Mouse (Mus musculus) neural tube, embryonic 12.5 days (tissue): ENCODE data around the gene Kdm2a. TPM values are rescaled to one million over a fixed set of nuclear protein-coding genes. Genes with fewer than 3 reads are reported as not detected.
A peak's percentile ranks its signal among the peaks of the same experiment; 100 is the strongest.

ENCODE experiments used
- ATAC-seq: fragments of 200-750 bp; cut with Nextera tagmentation; 2 replicates; pipeline ENCODE4 v1.8.0; 2017; ENCODE audit warnings: low read depth, mild to moderate bottlenecking, moderate TSS enrichment, moderate library complexity; ENCODE audit not compliant: low FRiP score
- H3K27ac ChIP-seq: fragments of 300-500 bp; sonication (generic); 2 replicates; pipeline ENCODE4 v1.5.1; 2016
- H3K27me3 ChIP-seq: fragments of 300-500 bp; sonication (generic); replicated peaks from 2 replicates; pipeline ENCODE4 v1.6.1; 2016; ENCODE audit warnings: mild to moderate bottlenecking
- H3K36me3 ChIP-seq: fragments of 300-500 bp; sonication (generic); 2 replicates; pipeline ENCODE4 v1.6.1; 2016; ENCODE audit warnings: mild to moderate bottlenecking
- H3K4me1 ChIP-seq: fragments of 300-500 bp; sonication (generic); 2 replicates; pipeline ENCODE4 v1.6.1; 2016
- H3K4me2 ChIP-seq: fragments of 300-500 bp; sonication (generic); replicated peaks from 2 replicates; pipeline ENCODE4 v1.6.1; 2016; ENCODE audit warnings: mild to moderate bottlenecking
- H3K4me3 ChIP-seq: fragments of 300-500 bp; sonication (generic); 2 replicates; pipeline ENCODE4 v1.5.1; 2016
- H3K9ac ChIP-seq: fragments of 300-500 bp; sonication (generic); 2 replicates; pipeline ENCODE4 v1.6.1; 2016; ENCODE audit warnings: mild to moderate bottlenecking
- H3K9me3 ChIP-seq: fragments of 300-500 bp; sonication (generic); 2 replicates; pipeline ENCODE4 v1.6.1; 2016; ENCODE audit warnings: mild to moderate bottlenecking
- WGBS: fragments of 180-500 bp; shearing (Covaris S2); methylation state at CpG from one replicate; pipeline ENCODE4 v1.1.7; 2016; 5-methylcytosine and 5-hydroxymethylcytosine counted together
- polyA plus RNA-seq: library from polyadenylated mRNA; unstranded; fragments of >200 nt; fragmentation: Nextera tagmentation; extraction: Ambion mirVana; gene quantifications from 2 replicates; pipeline ENCODE4 v1.2.1, GENCODE M21; 2016

Kdm2a gene
- polyA plus RNA-seq, 1 experiment from 2014 or later = 51.7 TPM

GRCm38 (mm10) chr19:4301735-4302651, 96.1 kb downstream of the Kdm2a start:
- no peaks in the 10 kb centered on the region for H3K36me3 ChIP-seq
- H3K4me1 ChIP-seq = peaks cover 63% of the 10 kb centered on the region
- WGBS = 40% methylated on average over 21 of the region's 21 CpGs
- no peaks in the 10 kb centered on the region for H3K9me3 ChIP-seq
- H3K4me2 ChIP-seq = peak overlapping the region; percentile 45
- H3K27ac ChIP-seq = peak overlapping the region; percentile 51; the same call in 1 of the 2 replicates
- H3K27me3 ChIP-seq = no peaks in the 10 kb centered on the region
- ATAC-seq = peak; percentile 11; the same call in 1 of the 2 replicates
- H3K4me3 ChIP-seq = no peak overlapping the region
- H3K9ac ChIP-seq = 0 out of 2 replicates have a peak overlapping the region, but pooled peaks have one; percentile 27

DNA sequence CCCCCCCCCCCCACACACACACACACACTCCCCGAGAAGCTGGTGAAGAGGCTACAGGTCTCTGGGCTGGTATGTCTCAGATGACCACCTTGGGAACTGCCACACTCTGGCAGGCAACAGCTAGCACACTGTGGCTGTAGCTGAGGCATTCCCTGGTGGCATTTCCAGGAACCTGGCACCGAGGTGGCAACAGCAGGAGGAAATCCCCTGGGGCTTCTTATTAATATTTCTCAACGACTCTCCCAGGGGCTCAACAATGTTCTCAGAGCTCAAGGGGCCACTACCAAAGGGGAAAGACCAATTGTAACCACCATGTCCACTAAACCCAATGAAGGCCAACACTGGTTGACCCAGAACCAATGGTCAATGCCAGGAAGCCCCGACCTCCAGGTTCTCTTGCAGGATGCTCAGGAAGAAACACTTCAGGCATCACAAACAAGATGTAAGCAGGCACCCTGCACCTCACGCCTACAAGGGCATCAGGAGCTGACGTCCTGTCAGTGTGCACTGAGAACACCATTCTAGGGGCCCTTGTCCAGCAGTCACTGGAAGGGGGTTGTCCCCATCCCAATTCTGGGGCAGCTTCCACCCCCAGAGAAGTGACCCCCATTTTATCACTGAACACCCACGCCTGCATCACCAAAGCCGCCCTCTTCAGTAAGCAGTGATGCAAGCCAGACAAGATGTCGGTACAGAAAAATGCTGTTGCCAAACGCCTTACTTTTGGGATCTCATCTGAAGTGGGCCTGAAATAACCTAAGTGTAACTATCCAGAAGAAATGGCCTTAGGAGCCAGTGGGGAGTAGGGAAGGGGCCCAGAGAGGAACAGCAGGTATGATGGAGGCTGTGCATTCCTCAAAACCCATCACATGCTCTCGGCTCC, 97.0 kb downstream of the Kdm2a start:
- WGBS = 78% methylated on average over 11 of the region's 11 CpGs
- Histone ChIP-seq H3K27ac (peak overlapping the region; percentile 51; the same call in 1 of the 2 replicates), H3K4me2 (peak overlapping the region; percentile 45), H3K4me1 (peaks cover 59% of the 10 kb centered on the region), H3K9me3 (no peaks in the 10 kb centered on the region), H3K4me3 (no peak overlapping the region), H3K27me3 (no peaks in the 10 kb centered on the region), H3K36me3 (no peaks in the 10 kb centered on the region), H3K9ac (no peak overlapping the region)
- no peak for ATAC-seq

- H3K9ac ChIP-seq = 0 out of 2 replicates have a peak overlapping the region, but pooled peaks have one; percentile 21
- ATAC-seq = no peak
- no peak overlapping the region for H3K4me3 ChIP-seq
- no peak overlapping the region for H3K27ac ChIP-seq
- no peaks in the 10 kb centered on the region for H3K9me3 ChIP-seq
- H3K4me2 ChIP-seq = no peak overlapping the region
- peaks cover 56% of the 10 kb centered on the region for H3K4me1 ChIP-seq
- H3K36me3 ChIP-seq = no peaks in the 10 kb centered on the region
- 44% methylated on average over 7 of the region's 7 CpGs for WGBS
- H3K27me3 ChIP-seq = no peaks in the 10 kb centered on the region
Measured at GRCm38 (mm10) chr19:4300271-4300704, 97.8 kb downstream of the Kdm2a start.

GRCm38 (mm10) chr19:4299574-4300270, 98.4 kb downstream of the Kdm2a start:
- 84% methylated on average over 6 of the region's 6 CpGs for WGBS
- H3K4me2 ChIP-seq = no peak overlapping the region
- no peak overlapping the region for H3K9ac ChIP-seq

GRCm38 (mm10) chr19:4299126-4299525, 99.0 kb downstream of the Kdm2a start:
- H3K4me1 ChIP-seq = peaks cover 44% of the 10 kb centered on the region

More at GRCm38 (mm10) chr19:4299574-4300270, 98.4 kb downstream of the Kdm2a start:
- Histone ChIP-seq H3K27me3 (no peaks in the 10 kb centered on the region), H3K27ac (no peak overlapping the region), H3K9me3 (no peaks in the 10 kb centered on the region), H3K36me3 (no peaks in the 10 kb centered on the region), H3K4me1 (peaks cover 50% of the 10 kb centered on the region), H3K4me3 (no peak overlapping the region)
- no peak for ATAC-seq

DNA sequence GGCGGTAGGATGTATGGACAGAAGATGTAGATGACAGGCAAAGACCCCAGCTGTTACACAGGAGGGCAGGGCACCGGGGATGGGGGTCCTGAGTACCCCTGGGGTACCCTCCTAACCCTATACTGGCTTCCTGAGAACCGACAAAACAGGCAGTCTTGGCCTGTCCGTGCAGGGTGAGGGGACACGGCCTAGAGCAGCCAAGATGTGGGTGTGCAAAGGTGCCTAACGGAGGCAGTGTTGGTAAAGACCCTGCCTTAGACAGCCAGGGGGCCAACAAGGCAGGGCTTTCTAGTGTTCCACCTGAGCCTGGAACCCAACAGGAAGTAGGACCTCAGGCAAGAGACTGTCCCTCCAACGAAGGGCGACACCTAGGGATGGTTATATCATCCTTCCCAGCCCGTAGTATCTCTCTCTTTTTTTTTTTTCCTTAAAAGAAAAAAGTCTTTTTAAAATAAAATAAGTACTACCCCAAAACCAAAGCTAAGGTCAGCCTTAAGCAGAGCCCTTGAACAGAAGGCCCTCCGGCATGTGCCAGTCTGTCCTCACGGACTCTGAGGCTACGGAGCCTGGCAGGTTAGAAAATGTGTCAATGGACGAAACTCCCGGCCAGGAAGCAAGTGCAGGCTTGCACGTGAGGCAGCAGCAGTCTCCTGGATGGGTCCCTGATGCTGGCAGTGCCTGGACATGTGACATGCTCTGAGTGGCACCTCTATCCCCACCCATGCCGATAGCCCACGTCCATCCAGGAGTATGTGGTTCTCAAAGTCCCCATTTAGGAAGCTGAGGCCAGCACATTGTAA, 99.6 kb downstream of the Kdm2a start:
- no peak for ATAC-seq
- peaks cover 38% of the 10 kb centered on the region for H3K4me1 ChIP-seq
- WGBS = 92% methylated on average over 17 of the region's 17 CpGs
- H3K4me3 ChIP-seq = no peak overlapping the region
- no peaks in the 10 kb centered on the region for H3K9me3 ChIP-seq
- peaks cover 6% of the 10 kb centered on the region; the same call in 1 of the 2 replicates for H3K36me3 ChIP-seq
- H3K9ac ChIP-seq = no peak overlapping the region
- no peak overlapping the region for H3K4me2 ChIP-seq
- no peak overlapping the region for H3K27ac ChIP-seq
- no peaks in the 10 kb centered on the region for H3K27me3 ChIP-seq

More at GRCm38 (mm10) chr19:4299126-4299525, 99.0 kb downstream of the Kdm2a start:
- 94% methylated on average over 7 of the region's 7 CpGs for WGBS
- H3K4me3 ChIP-seq = no peak overlapping the region
- no peaks in the 10 kb centered on the region for H3K27me3 ChIP-seq
- H3K9ac ChIP-seq = no peak overlapping the region
- no peaks in the 10 kb centered on the region for H3K9me3 ChIP-seq
- H3K27ac ChIP-seq = no peak overlapping the region
- no peak overlapping the region for H3K4me2 ChIP-seq
- 0 out of 2 replicates have a peak, but pooled peaks cover 4% of the 10 kb centered on the region for H3K36me3 ChIP-seq
- ATAC-seq = no peak

DNA sequence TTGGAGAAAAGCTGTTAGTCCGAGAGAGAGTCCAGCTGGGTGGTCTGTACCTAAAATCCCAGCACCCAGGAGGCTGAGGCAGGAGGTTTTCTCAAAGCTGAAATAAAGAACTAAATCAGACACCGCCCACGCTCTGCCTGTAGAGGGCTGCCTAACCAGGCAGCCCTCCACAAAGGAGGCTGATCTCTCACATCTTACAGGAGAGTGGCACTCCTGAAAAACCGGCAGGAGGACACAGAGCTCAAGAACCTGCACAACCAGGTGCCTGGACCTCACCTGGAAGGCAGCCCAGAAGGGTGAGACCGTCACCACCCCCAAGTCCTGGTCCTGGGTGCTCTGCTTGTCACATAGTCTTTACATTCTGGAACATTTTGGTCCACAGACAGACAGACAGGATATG, 100.2 kb downstream of the Kdm2a start:
- Histone ChIP-seq H3K36me3 (peaks cover 11% of the 10 kb centered on the region; the same call in 1 of the 2 replicates), H3K9me3 (no peaks in the 10 kb centered on the region), H3K4me3 (no peak overlapping the region), H3K4me1 (peaks cover 31% of the 10 kb centered on the region), H3K4me2 (no peak overlapping the region), H3K27ac (no peak overlapping the region), H3K27me3 (no peaks in the 10 kb centered on the region), H3K9ac (no peak overlapping the region)
- 91% methylated on average over 5 of the region's 5 CpGs for WGBS
- no peak for ATAC-seq

DNA sequence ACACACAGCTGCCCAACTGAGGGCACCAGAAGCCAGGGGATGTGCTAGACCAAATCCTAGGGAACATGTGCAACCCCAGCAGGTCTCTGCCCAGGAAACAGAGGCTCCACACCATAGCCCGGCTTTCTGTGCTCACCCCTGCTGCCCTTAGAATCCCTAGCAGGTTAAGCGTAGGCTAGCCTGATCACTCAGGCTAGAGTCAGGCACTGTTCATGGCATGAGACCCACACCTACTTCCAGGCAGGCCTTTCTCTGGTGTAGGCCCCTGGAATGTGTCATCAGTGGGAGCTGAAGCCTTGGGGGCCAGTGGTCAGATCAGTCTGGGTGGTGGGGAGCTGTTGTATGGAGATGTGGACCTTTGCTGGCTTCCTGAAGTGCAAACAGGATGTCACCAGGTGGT, 101.5 kb downstream of the Kdm2a start:
- Histone ChIP-seq H3K4me1 (peaks cover 19% of the 10 kb centered on the region), H3K9me3 (no peaks in the 10 kb centered on the region), H3K4me2 (no peak overlapping the region), H3K27me3 (no peaks in the 10 kb centered on the region), H3K9ac (no peak overlapping the region), H3K27ac (no peak overlapping the region), H3K36me3 (peaks cover 23% of the 10 kb centered on the region), H3K4me3 (no peak overlapping the region)
- ATAC-seq = no peak
- 88% methylated on average over 2 of the region's 2 CpGs for WGBS

- H3K36me3 ChIP-seq = peaks cover 35% of the 10 kb centered on the region
- H3K4me2 ChIP-seq = no peak overlapping the region
- no peak overlapping the region for H3K27ac ChIP-seq
- H3K4me3 ChIP-seq = no peak overlapping the region
- no peak for ATAC-seq
- no peaks in the 10 kb centered on the region for H3K9me3 ChIP-seq
- H3K4me1 ChIP-seq = peaks cover 7% of the 10 kb centered on the region
- H3K9ac ChIP-seq = no peak overlapping the region
- 89% methylated on average over 4 of the region's 4 CpGs for WGBS
- H3K27me3 ChIP-seq = no peaks in the 10 kb centered on the region
Measured at GRCm38 (mm10) chr19:4295391-4295790, 102.7 kb downstream of the Kdm2a start.

DNA sequence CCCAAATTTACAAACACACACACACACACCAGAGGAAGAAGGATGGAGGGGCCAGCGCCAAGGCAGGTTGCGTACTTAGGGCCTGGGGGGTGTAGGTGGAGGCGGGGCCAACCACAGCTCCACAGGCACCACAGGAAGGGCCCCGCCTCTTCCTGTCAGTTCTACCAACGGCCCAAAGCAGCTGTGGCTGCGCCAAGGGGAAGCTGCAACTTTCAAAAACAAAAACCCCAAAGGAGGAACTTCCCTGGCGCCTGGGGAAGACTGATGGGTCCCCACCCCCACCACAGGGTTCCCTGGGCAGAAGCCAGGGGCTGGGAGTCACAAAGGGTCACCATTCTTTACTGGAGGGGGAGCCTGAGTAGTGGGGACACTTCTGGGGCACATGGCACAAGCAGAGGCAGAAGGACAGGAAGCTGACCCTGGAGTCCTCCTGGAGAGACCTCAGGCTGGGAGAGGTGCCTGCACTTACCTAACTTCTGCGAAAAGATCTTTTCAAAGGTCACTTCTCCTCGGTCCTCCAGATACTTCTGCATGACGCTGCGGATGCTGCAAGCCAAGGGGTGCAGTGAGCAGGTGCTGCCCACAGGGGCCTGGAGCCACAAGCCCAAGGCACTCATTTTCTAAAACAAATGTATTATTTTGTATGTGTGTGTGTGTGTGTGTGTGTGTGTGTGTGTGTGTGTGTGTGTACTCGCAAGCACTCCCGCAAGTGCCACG, 103.5 kb downstream of the Kdm2a start:
- Histone ChIP-seq H3K27me3 (no peaks in the 10 kb centered on the region), H3K4me2 (no peak overlapping the region), H3K9ac (no peak overlapping the region), H3K4me1 (no peaks in the 10 kb centered on the region; the same call in 1 of the 2 replicates), H3K27ac (no peak overlapping the region), H3K36me3 (peaks cover 44% of the 10 kb centered on the region), H3K9me3 (no peaks in the 10 kb centered on the region), H3K4me3 (no peak overlapping the region)
- no peak for ATAC-seq
- WGBS = 75% methylated on average over 14 of the region's 14 CpGs
